Mouse (Mus musculus) G1E (cell line): ENCODE measurements around the gene Dmwd.

Source experiments
- CTCF ChIP-seq: IDR thresholded peaks from 2 replicates; pipeline ENCODE4 v1.5.1; 2012; ENCODE audit warnings: low read depth, low read length, inconsistent platforms, mixed read lengths
- GATA1 ChIP-seq: IDR thresholded peaks from 2 replicates; pipeline ENCODE4 v1.6.1; 2012; ENCODE audit warnings: borderline replicate concordance, low read length, inconsistent platforms, mixed read lengths
- GATA2 ChIP-seq: IDR thresholded peaks from 2 replicates; pipeline ENCODE4 v1.6.1; 2012; ENCODE audit warnings: low read depth, low read length, inconsistent platforms, borderline replicate concordance
- POLR2AphosphoS5 ChIP-seq: IDR thresholded peaks from 2 replicates; pipeline ENCODE4 v1.6.1; 2012; ENCODE audit warnings: low read depth, low read length, inconsistent platforms; ENCODE audit not compliant: insufficient replicate concordance
- TAL1 ChIP-seq: conservative IDR thresholded peaks from 2 replicates; pipeline ENCODE4 v1.6.1; 2012; ENCODE audit warnings: low read depth, low read length, inconsistent platforms, mixed read lengths

DNA sequence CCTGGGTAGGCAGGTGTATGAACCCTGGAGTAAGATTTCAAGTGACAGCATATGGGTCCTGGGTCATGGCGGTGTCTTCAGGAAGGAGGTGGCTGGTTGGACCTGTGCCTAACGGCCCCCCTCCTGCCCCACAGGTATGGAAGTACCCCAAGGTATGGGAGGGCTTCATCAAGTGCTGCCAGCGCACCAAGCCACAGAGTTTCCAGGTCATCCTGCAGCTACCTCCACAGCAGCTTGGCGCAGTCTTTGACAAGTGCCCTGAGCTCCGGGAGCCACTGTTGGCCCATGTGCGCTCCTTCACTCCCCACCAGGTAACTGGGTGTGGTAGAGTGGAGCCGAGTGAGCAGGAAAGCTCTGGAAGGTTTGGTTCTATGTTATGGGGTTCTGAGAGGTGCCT is 22.9 kb upstream of the Dmwd start:
- TF ChIP-seq CTCF = no peak
- TF ChIP-seq GATA1 = no peak
- no peak for TF ChIP-seq TAL1
- TF ChIP-seq POLR2AphosphoS5 = no peak
- no peak for TF ChIP-seq GATA2
